Mouse (Mus musculus) stomach, embryonic 16.5 days (tissue): ENCODE measurements around the gene Zfp91. TPM values are rescaled to one million over a fixed set of nuclear protein-coding genes. Genes with fewer than 3 reads are reported as not detected.

Source experiments
- ATAC-seq: fragments of 200-750 bp; cut with Nextera tagmentation; 2 replicates; pipeline ENCODE4 v1.8.0; 2017; ENCODE audit warnings: moderate number of reproducible peaks, moderate TSS enrichment; ENCODE audit not compliant: insufficient read depth, low FRiP score
- H3K27ac ChIP-seq: fragments of 300-500 bp; sonication (generic); 2 replicates; pipeline ENCODE4 v1.5.1; 2014; ENCODE audit warnings: low read length
- H3K27me3 ChIP-seq: fragments of 300-500 bp; sonication (generic); 2 replicates; pipeline ENCODE4 v1.6.1; 2014; ENCODE audit warnings: low read length, control low read depth, mixed read lengths; ENCODE audit not compliant: control insufficient read depth, insufficient read depth
- H3K36me3 ChIP-seq: fragments of 300-500 bp; sonication (generic); 2 replicates; pipeline ENCODE4 v1.6.1; 2014; ENCODE audit warnings: low read length; ENCODE audit not compliant: control insufficient read depth, insufficient read depth
- H3K4me1 ChIP-seq: fragments of 300-500 bp; sonication (generic); 2 replicates; pipeline ENCODE4 v1.6.1; 2014; ENCODE audit warnings: low read length, control low read depth, mixed read lengths; ENCODE audit not compliant: control insufficient read depth, insufficient read depth
- H3K4me2 ChIP-seq: fragments of 300-500 bp; sonication (generic); 2 replicates; pipeline ENCODE4 v1.6.1; 2014; ENCODE audit warnings: low read depth, low read length, mixed read lengths
- H3K4me3 ChIP-seq: fragments of 300-500 bp; sonication (generic); replicated peaks from 2 replicates; pipeline ENCODE4 v1.5.1; 2014; ENCODE audit warnings: mild to moderate bottlenecking, low read length
- H3K9ac ChIP-seq: fragments of 300-500 bp; sonication (generic); 2 replicates; pipeline ENCODE4 v1.6.1; 2014; ENCODE audit warnings: low read length
- H3K9me3 ChIP-seq: fragments of 300-500 bp; sonication (generic); replicated peaks from 2 replicates; pipeline ENCODE4 v1.6.1; 2016; ENCODE audit warnings: low read length, control low read depth; ENCODE audit not compliant: control insufficient read depth
- WGBS: fragments of 180-500 bp; shearing (Covaris S2); extraction: QIAGEN DNeasy Blood & Tissue Kit; methylation state at CpG from one replicate; pipeline ENCODE4 v1.1.7; 2014; 5-methylcytosine and 5-hydroxymethylcytosine counted together
- polyA plus RNA-seq: library from polyadenylated mRNA; unstranded; fragments of >200 nt; fragmentation: Nextera tagmentation; extraction: Ambion mirVana; gene quantifications from 2 replicates; pipeline ENCODE4 v1.2.1, GENCODE M21; 2015

The Zfp91 gene
- polyA plus RNA-seq, 1 experiment from 2014 or later = 11.3 TPM

GRCm38 (mm10) chr19:12812644-12813364 is 16.9 kb upstream of the Zfp91 start:
- no peak overlapping the region for H3K4me3 ChIP-seq
- H3K27me3 ChIP-seq = no peaks in the 10 kb centered on the region
- no peaks in the 10 kb centered on the region for H3K9me3 ChIP-seq
- H3K4me2 ChIP-seq = no peak overlapping the region
- WGBS = 56% methylated on average over 1 of the region's 1 CpGs
- no peaks in the 10 kb centered on the region for H3K36me3 ChIP-seq
- no peak overlapping the region for H3K27ac ChIP-seq
- H3K9ac ChIP-seq = no peak overlapping the region
- ATAC-seq = no peak
- H3K4me1 ChIP-seq = no peaks in the 10 kb centered on the region

GRCm38 (mm10) chr19:12806214-12806613 is 10.3 kb upstream of the Zfp91 start:
- H3K4me3 ChIP-seq = no peak overlapping the region
- WGBS = 75% methylated on average over 2 of the region's 2 CpGs
- no peak overlapping the region for H3K9ac ChIP-seq
- no peaks in the 10 kb centered on the region for H3K27me3 ChIP-seq
- no peaks in the 10 kb centered on the region for H3K4me1 ChIP-seq
- no peak for ATAC-seq
- H3K27ac ChIP-seq = no peak overlapping the region
- H3K9me3 ChIP-seq = no peaks in the 10 kb centered on the region
- H3K36me3 ChIP-seq = no peaks in the 10 kb centered on the region
- no peak overlapping the region for H3K4me2 ChIP-seq

GRCm38 (mm10) chr19:12805730-12806129 is 9.8 kb upstream of the Zfp91 start:
- H3K9ac ChIP-seq = no peak overlapping the region
- H3K4me1 ChIP-seq = no peaks in the 10 kb centered on the region
- no peak overlapping the region for H3K4me3 ChIP-seq
- no peak overlapping the region for H3K27ac ChIP-seq
- WGBS = 83% methylated on average over 3 of the region's 3 CpGs
- no peak overlapping the region for H3K4me2 ChIP-seq
- no peaks in the 10 kb centered on the region for H3K27me3 ChIP-seq
- ATAC-seq = no peak
- no peaks in the 10 kb centered on the region for H3K36me3 ChIP-seq
- H3K9me3 ChIP-seq = no peaks in the 10 kb centered on the region

GRCm38 (mm10) chr19:12804237-12804636 is 8.3 kb upstream of the Zfp91 start:
- Histone ChIP-seq H3K27me3 (no peaks in the 10 kb centered on the region), H3K4me3 (no peak overlapping the region), H3K9me3 (no peaks in the 10 kb centered on the region), H3K27ac (no peak overlapping the region), H3K36me3 (no peaks in the 10 kb centered on the region), H3K4me1 (no peaks in the 10 kb centered on the region), H3K4me2 (no peak overlapping the region), H3K9ac (no peak overlapping the region)
- 73% methylated on average over 1 of the region's 1 CpGs for WGBS
- no peak for ATAC-seq

GRCm38 (mm10) chr19:12802830-12803229 is 6.9 kb upstream of the Zfp91 start:
- H3K9ac ChIP-seq = no peak overlapping the region
- no peaks in the 10 kb centered on the region for H3K36me3 ChIP-seq
- ATAC-seq = no peak
- H3K27me3 ChIP-seq = no peaks in the 10 kb centered on the region
- H3K4me1 ChIP-seq = no peaks in the 10 kb centered on the region
- no peak overlapping the region for H3K27ac ChIP-seq
- H3K9me3 ChIP-seq = no peaks in the 10 kb centered on the region
- no peak overlapping the region for H3K4me3 ChIP-seq
- WGBS = 72% methylated on average over 3 of the region's 3 CpGs
- H3K4me2 ChIP-seq = no peak overlapping the region

- 67% methylated on average over 3 of the region's 3 CpGs for WGBS
- no peaks in the 10 kb centered on the region for H3K9me3 ChIP-seq
- H3K9ac ChIP-seq = no peak overlapping the region
- ATAC-seq = no peak
- H3K4me1 ChIP-seq = no peaks in the 10 kb centered on the region
- H3K36me3 ChIP-seq = no peaks in the 10 kb centered on the region
- H3K4me2 ChIP-seq = no peak overlapping the region
- H3K27ac ChIP-seq = no peak overlapping the region
- no peaks in the 10 kb centered on the region for H3K27me3 ChIP-seq
- no peak overlapping the region for H3K4me3 ChIP-seq
Measured at GRCm38 (mm10) chr19:12801046-12801445, 5.1 kb upstream of the Zfp91 start.

GRCm38 (mm10) chr19:12800621-12801020 is 4.7 kb upstream of the Zfp91 start:
- H3K9me3 ChIP-seq = no peaks in the 10 kb centered on the region
- no peaks in the 10 kb centered on the region for H3K27me3 ChIP-seq
- H3K36me3 ChIP-seq = no peaks in the 10 kb centered on the region
- H3K9ac ChIP-seq = no peak overlapping the region
- no peak overlapping the region for H3K27ac ChIP-seq
- 66% methylated on average over 2 of the region's 2 CpGs for WGBS
- ATAC-seq = no peak
- H3K4me1 ChIP-seq = no peaks in the 10 kb centered on the region
- H3K4me2 ChIP-seq = no peak overlapping the region
- no peak overlapping the region for H3K4me3 ChIP-seq

GRCm38 (mm10) chr19:12799081-12799480 is 3.2 kb upstream of the Zfp91 start:
- Histone ChIP-seq H3K27me3 (no peaks in the 10 kb centered on the region), H3K27ac (no peak overlapping the region), H3K4me3 (no peak overlapping the region), H3K9ac (no peak overlapping the region), H3K36me3 (no peaks in the 10 kb centered on the region), H3K4me1 (no peaks in the 10 kb centered on the region), H3K4me2 (no peak overlapping the region), H3K9me3 (no peaks in the 10 kb centered on the region)
- ATAC-seq = no peak
- WGBS = 83% methylated on average over 3 of the region's 3 CpGs

GRCm38 (mm10) chr19:12798404-12798803 is 2.5 kb upstream of the Zfp91 start:
- no peak for ATAC-seq
- 75% methylated on average over 4 of the region's 4 CpGs for WGBS

More at GRCm38 (mm10) chr19:12798404-12798803, 2.5 kb upstream of the Zfp91 start:
- Histone ChIP-seq H3K4me1 (no peaks in the 10 kb centered on the region), H3K4me3 (no peak overlapping the region), H3K27ac (no peak overlapping the region), H3K36me3 (no peaks in the 10 kb centered on the region), H3K4me2 (no peak overlapping the region), H3K9me3 (no peaks in the 10 kb centered on the region), H3K9ac (no peak overlapping the region), H3K27me3 (no peaks in the 10 kb centered on the region)
